Mouse (Mus musculus) embryonic fibroblast, embryonic 13.5 days (primary cell): ENCODE measurements around the gene Ap1g1.

ENCODE experiments used
- CTCF ChIP-seq: IDR thresholded peaks from 2 replicates; pipeline ENCODE4 v1.5.1; 2011; ENCODE audit warnings: mild to moderate bottlenecking, control low read depth, low read length, moderate library complexity, borderline replicate concordance; ENCODE audit not compliant: insufficient read depth
- POLR2A ChIP-seq: IDR thresholded peaks from 2 replicates; pipeline ENCODE4 v1.6.1; 2011; ENCODE audit warnings: low read depth, mild to moderate bottlenecking, control low read depth, low read length, moderate library complexity

GRCm38 (mm10) chr8:109803801-109804200 is 25.4 kb downstream of the Ap1g1 start:
- TF ChIP-seq POLR2A (no peak), CTCF (no peak)
